Mouse (Mus musculus) MEL (cell line): ENCODE measurements around the gene Gmppb. TPM values are rescaled to one million over a fixed set of nuclear protein-coding genes. Genes with fewer than 3 reads are reported as not detected.

Source experiments
- DNase-seq: peaks from one replicate; pipeline ENCODE4 v3.0.0; 2011; ENCODE audit warnings: low read depth, low spot score
- H3K27ac ChIP-seq: 2 replicates; pipeline ENCODE4 v1.5.1; 2012; ENCODE audit warnings: low read depth, mild to moderate bottlenecking, control low read depth, low read length, moderate library complexity; ENCODE audit not compliant: control insufficient read depth
- H3K27me3 ChIP-seq, 2 experiments: fragments of 150-350 bp in 1 of 2; sonication (generic) in 1 of 2; 2 replicates each; pipeline ENCODE4 v1.6.1; 2012; ENCODE audit warnings: low read length in 2 of 2, mild to moderate bottlenecking in 2 of 2, improper control_type of control experiment in 1 of 2, moderate library complexity in 1 of 2; ENCODE audit not compliant: insufficient read depth in 2 of 2, control insufficient read depth in 1 of 2
- H3K36me3 ChIP-seq, 2 experiments: 2 replicates each; pipeline ENCODE4 v1.6.1; 2012 to 2014; ENCODE audit warnings: low read length in 2 of 2, improper control_type of control experiment in 1 of 2, inconsistent platforms in 1 of 2, mild to moderate bottlenecking in 1 of 2; ENCODE audit not compliant: insufficient read depth in 2 of 2, control insufficient read depth in 1 of 2
- H3K4me1 ChIP-seq, 2 experiments: fragments of 150-350 bp in 1 of 2; sonication (generic) in 1 of 2; 2 replicates each; pipeline ENCODE4 v1.6.1; 2012; ENCODE audit warnings: low read length in 2 of 2, improper control_type of control experiment in 1 of 2, mild to moderate bottlenecking in 1 of 2; ENCODE audit not compliant: insufficient read depth in 2 of 2, control insufficient read depth in 1 of 2
- H3K4me3 ChIP-seq, 2 experiments: fragments of 150-350 bp in 1 of 2; sonication (generic) in 1 of 2; 2 replicates each; pipeline ENCODE4 v1.5.1; 2012; ENCODE audit warnings: low read depth in 2 of 2, low read length in 2 of 2, mild to moderate bottlenecking in 2 of 2, moderate library complexity in 2 of 2, control low read depth in 1 of 2, improper control_type of control experiment in 1 of 2; ENCODE audit not compliant: control insufficient read depth in 1 of 2, insufficient read depth in 1 of 2
- H3K79me2 ChIP-seq: 2 replicates; pipeline ENCODE4 v1.6.1; 2012; ENCODE audit warnings: mild to moderate bottlenecking, low read length, moderate library complexity; ENCODE audit not compliant: control insufficient read depth, poor library complexity, insufficient read depth
- H3K9ac ChIP-seq: 2 replicates; pipeline ENCODE4 v1.6.1; 2012; ENCODE audit warnings: low read depth, mild to moderate bottlenecking, control low read depth, low read length, moderate library complexity; ENCODE audit not compliant: control insufficient read depth, poor library complexity, severe bottlenecking
- H3K9me3 ChIP-seq: fragments of 150-350 bp; sonication (generic); replicated peaks from 2 replicates; pipeline ENCODE4 v1.6.1; 2012; ENCODE audit warnings: mild to moderate bottlenecking, low read length, improper control_type of control experiment, moderate library complexity; ENCODE audit not compliant: insufficient read depth
- BHLHE40 ChIP-seq: IDR thresholded peaks from 2 replicates; pipeline ENCODE4 v1.6.1; 2012; ENCODE audit warnings: low read depth, mild to moderate bottlenecking, inconsistent platforms, low read length, improper control_type of control experiment, borderline replicate concordance
- CHD1 ChIP-seq: IDR thresholded peaks from 2 replicates; pipeline ENCODE4 v1.6.1; 2012; ENCODE audit warnings: low read depth, mild to moderate bottlenecking, inconsistent platforms, low read length, improper control_type of control experiment
- CHD2 ChIP-seq: IDR thresholded peaks from 2 replicates; pipeline ENCODE4 v1.6.1; 2011; ENCODE audit warnings: low read length, improper control_type of control experiment
- CTCF ChIP-seq, 3 experiments: IDR thresholded peaks in 2 of 3; conservative IDR thresholded peaks in 1 of 3; 2 replicates each; pipeline ENCODE4 v1.5.1; 2011 to 2012; ENCODE audit warnings: low read length in 3 of 3, low read depth in 2 of 3, mild to moderate bottlenecking in 2 of 3, improper control_type of control experiment in 1 of 3, inconsistent platforms in 1 of 3, mixed read lengths in 1 of 3, moderate library complexity in 1 of 3; ENCODE audit not compliant: control insufficient read depth in 1 of 3, insufficient read depth in 1 of 3, poor library complexity in 1 of 3, severe bottlenecking in 1 of 3
- E2F4 ChIP-seq: IDR thresholded peaks from 2 replicates; pipeline ENCODE4 v1.6.1; 2011; ENCODE audit warnings: low read depth, low read length, improper control_type of control experiment, borderline replicate concordance
- EP300 ChIP-seq, 2 experiments: IDR thresholded peaks; 2 replicates each; pipeline ENCODE4 v1.6.1; 2011; ENCODE audit warnings: improper control_type of control experiment in 2 of 2, low read length in 2 of 2, low read depth in 1 of 2, mild to moderate bottlenecking in 1 of 2
- ETS1 ChIP-seq: IDR thresholded peaks from 2 replicates; pipeline ENCODE4 v1.6.1; 2012; ENCODE audit warnings: low read depth, mild to moderate bottlenecking, inconsistent platforms, low read length, improper control_type of control experiment, moderate library complexity
- GABPA ChIP-seq: IDR thresholded peaks from 2 replicates; pipeline ENCODE4 v1.6.1; 2012; ENCODE audit warnings: low read depth, mild to moderate bottlenecking, inconsistent platforms, low read length, improper control_type of control experiment, moderate library complexity
- GATA1 ChIP-seq: IDR thresholded peaks from 2 replicates; pipeline ENCODE4 v1.6.1; 2011; ENCODE audit warnings: low read depth, low read length, improper control_type of control experiment
- HCFC1 ChIP-seq: IDR thresholded peaks from 2 replicates; pipeline ENCODE4 v1.6.1; 2012; ENCODE audit warnings: low read depth, mild to moderate bottlenecking, inconsistent platforms, low read length, improper control_type of control experiment, moderate library complexity
- JUND ChIP-seq: IDR thresholded peaks from 2 replicates; pipeline ENCODE4 v1.6.1; 2011; ENCODE audit warnings: low read depth, mild to moderate bottlenecking, improper control_type of control experiment, low read length
- MAFK ChIP-seq: IDR thresholded peaks from 2 replicates; pipeline ENCODE4 v1.6.1; 2011; ENCODE audit warnings: low read depth, mild to moderate bottlenecking, low read length, improper control_type of control experiment, borderline replicate concordance
- MAZ ChIP-seq: IDR thresholded peaks from 2 replicates; pipeline ENCODE4 v1.6.1; 2012; ENCODE audit warnings: low read depth, mild to moderate bottlenecking, inconsistent platforms, low read length, improper control_type of control experiment
- MEF2A ChIP-seq: IDR thresholded peaks from 2 replicates; pipeline ENCODE4 v1.6.1; 2014; ENCODE audit warnings: low read depth, mild to moderate bottlenecking, inconsistent platforms, low read length, improper control_type of control experiment; ENCODE audit not compliant: poor library complexity, insufficient replicate concordance, severe bottlenecking; ENCODE audit errors: extremely low read depth
- MXI1 ChIP-seq: IDR thresholded peaks from 2 replicates; pipeline ENCODE4 v1.6.1; 2011; ENCODE audit warnings: mild to moderate bottlenecking, low read depth, low read length, improper control_type of control experiment
- MYB ChIP-seq: IDR thresholded peaks from 2 replicates; pipeline ENCODE4 v1.6.1; 2011; ENCODE audit warnings: mild to moderate bottlenecking, low read depth, low read length, improper control_type of control experiment
- MYC ChIP-seq: IDR thresholded peaks from 2 replicates; pipeline ENCODE4 v1.6.1; 2011; ENCODE audit warnings: low read depth, mild to moderate bottlenecking, low read length, improper control_type of control experiment, moderate library complexity
- NRF1 ChIP-seq: IDR thresholded peaks from 2 replicates; pipeline ENCODE4 v1.6.1; 2014; ENCODE audit warnings: low read depth, mild to moderate bottlenecking, inconsistent platforms, low read length, improper control_type of control experiment, moderate library complexity; ENCODE audit not compliant: poor library complexity, insufficient read depth, severe bottlenecking
- POLR2A ChIP-seq, 2 experiments: IDR thresholded peaks; 2 replicates each; pipeline ENCODE4 v1.6.1; 2011 to 2012; ENCODE audit warnings: low read length in 2 of 2, mild to moderate bottlenecking in 2 of 2, control low read depth in 1 of 2, improper control_type of control experiment in 1 of 2, low read depth in 1 of 2, moderate library complexity in 1 of 2; ENCODE audit not compliant: control insufficient read depth in 1 of 2, insufficient read depth in 1 of 2, poor library complexity in 1 of 2
- POLR2AphosphoS5 ChIP-seq: IDR thresholded peaks from 2 replicates; pipeline ENCODE4 v1.6.1; 2012; ENCODE audit warnings: low read depth, borderline replicate concordance, mild to moderate bottlenecking, inconsistent platforms, low read length, moderate library complexity, mixed read lengths
- RAD21 ChIP-seq: IDR thresholded peaks from 2 replicates; pipeline ENCODE4 v1.6.1; 2011; ENCODE audit warnings: mild to moderate bottlenecking, low read depth, low read length, improper control_type of control experiment
- RCOR1 ChIP-seq: IDR thresholded peaks from 2 replicates; pipeline ENCODE4 v1.6.1; 2012; ENCODE audit warnings: low read depth, mild to moderate bottlenecking, inconsistent platforms, low read length, improper control_type of control experiment
- SIN3A ChIP-seq: IDR thresholded peaks from 2 replicates; pipeline ENCODE4 v1.6.1; 2012; ENCODE audit warnings: low read length, improper control_type of control experiment, inconsistent platforms
- SMC3 ChIP-seq: IDR thresholded peaks from 2 replicates; pipeline ENCODE4 v1.6.1; 2011; ENCODE audit warnings: low read depth, low read length, improper control_type of control experiment
- TAL1 ChIP-seq: IDR thresholded peaks from 2 replicates; pipeline ENCODE4 v1.6.1; 2012; ENCODE audit warnings: mild to moderate bottlenecking, inconsistent platforms, low read length, moderate library complexity, mixed read lengths
- UBTF ChIP-seq: IDR thresholded peaks from 2 replicates; pipeline ENCODE4 v1.6.1; 2012; ENCODE audit warnings: low read depth, mild to moderate bottlenecking, inconsistent platforms, low read length, improper control_type of control experiment, moderate library complexity, borderline replicate concordance; ENCODE audit not compliant: insufficient read depth
- USF1 ChIP-seq: IDR thresholded peaks from 2 replicates; pipeline ENCODE4 v1.6.1; 2014; ENCODE audit warnings: low read depth, mild to moderate bottlenecking, inconsistent platforms, low read length, improper control_type of control experiment, moderate library complexity
- USF2 ChIP-seq, 2 experiments: IDR thresholded peaks; 2 replicates each; pipeline ENCODE4 v1.6.1; 2011 to 2012; ENCODE audit warnings: improper control_type of control experiment in 2 of 2, low read length in 2 of 2, borderline replicate concordance in 1 of 2, inconsistent platforms in 1 of 2, low read depth in 1 of 2, mild to moderate bottlenecking in 1 of 2; ENCODE audit not compliant: insufficient read depth in 1 of 2
- ZC3H11A ChIP-seq: IDR thresholded peaks from 2 replicates; pipeline ENCODE4 v1.6.1; 2012; ENCODE audit warnings: low read depth, mild to moderate bottlenecking, inconsistent platforms, low read length, improper control_type of control experiment
- ZKSCAN1 ChIP-seq: IDR thresholded peaks from 2 replicates; pipeline ENCODE4 v1.6.1; 2012; ENCODE audit warnings: low read depth, mild to moderate bottlenecking, inconsistent platforms, low read length, improper control_type of control experiment, moderate library complexity
- ZMIZ1 ChIP-seq: IDR thresholded peaks from 2 replicates; pipeline ENCODE4 v1.6.1; 2012; ENCODE audit warnings: low read depth, mild to moderate bottlenecking, inconsistent platforms, low read length, improper control_type of control experiment, moderate library complexity
- polyA plus RNA-seq, 2 experiments: library from polyadenylated mRNA; stranded (reverse) in 1 of 2; unstranded in 1 of 2; fragments of >175 nt in 1 of 2; fragments of >200 nt in 1 of 2; gene quantifications; 2 replicates each; pipeline versions ENCODE4 v1.2.1 to v1.2.4; 2012; ENCODE audit warnings: low replicate concordance in 2 of 2, low read depth in 1 of 2; ENCODE audit not compliant: insufficient read length in 2 of 2, insufficient read depth in 1 of 2, missing spikeins in 1 of 2
- total RNA-seq: library from RNA; depleted of rRNA; stranded (reverse); fragments of 300-350 nt; gene quantifications from 2 replicates; pipeline ENCODE4 v1.2.3, GENCODE M21; 2012

Gmppb gene
- total and polyA plus RNA-seq, 3 experiments = 26.2 to 38.1 TPM; not detected in 1

DNA sequence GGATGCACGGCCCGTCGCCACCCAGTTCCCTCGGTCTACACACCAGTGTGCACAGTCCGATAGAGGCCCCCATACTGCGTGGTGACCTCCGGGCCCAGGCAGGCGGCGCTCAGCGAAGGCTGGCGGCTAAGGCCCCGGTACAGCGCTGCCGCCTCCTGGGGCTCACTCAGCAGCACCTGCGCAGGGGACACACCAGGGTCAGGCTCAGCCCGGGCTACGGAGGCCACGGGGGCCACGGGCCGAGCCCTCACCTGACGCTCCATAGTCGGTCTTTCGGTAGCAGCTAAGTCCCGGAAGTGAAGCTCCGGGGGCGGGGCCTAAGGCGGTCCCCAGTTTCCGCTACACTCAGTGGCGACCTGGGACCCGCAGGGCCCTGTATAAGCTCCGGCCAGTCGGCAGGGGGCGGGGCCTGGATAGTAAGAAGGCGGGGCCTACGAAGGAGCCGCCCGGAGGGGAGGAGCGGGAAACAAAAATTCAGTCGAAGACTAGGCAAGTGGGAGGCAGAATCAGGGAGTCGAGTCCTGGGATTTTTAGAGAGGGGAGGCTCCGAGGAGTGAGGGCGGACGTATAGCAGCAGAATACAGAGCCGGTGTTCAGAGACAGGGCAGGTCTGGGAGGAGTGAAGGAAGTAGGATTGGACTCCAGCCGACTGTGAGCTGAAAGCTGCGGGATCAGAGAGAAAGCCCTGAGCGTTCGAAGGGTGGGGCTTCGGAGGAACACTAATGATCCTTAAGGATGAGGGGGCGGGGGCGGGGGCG lies 45.3 kb downstream of the Gmppb start, which contains the start of gene Apeh (continued):
- TF ChIP-seq POLR2A (IDR thresholded peaks at IDR 0.05; ENCODE audit: control insufficient read depth in 1 of 2, insufficient read depth in 1 of 2, low read depth in 1 of 2, low read length in 2 of 2, poor library complexity in 1 of 2) = peak; percentile 43 to 86; a peak in 3 of 4 replicates
- TF ChIP-seq ZC3H11A = no peak
- TF ChIP-seq RCOR1 = no peak
- TF ChIP-seq GABPA = no peak
- no peak for TF ChIP-seq CHD1
- TF ChIP-seq ETS1 = no peak
- TF ChIP-seq ZMIZ1 = peak; percentile 69
- 0 out of 2 replicates have a peak, but pooled peaks have one; percentile 51 for TF ChIP-seq MAZ
- TF ChIP-seq GATA1 = no peak
- TF ChIP-seq MYC = no peak
- TF ChIP-seq BHLHE40 = no peak
- TF ChIP-seq CHD2 = no peak
- no peak for TF ChIP-seq JUND
- TF ChIP-seq RAD21 = no peak
- TF ChIP-seq TAL1 = no peak
- TF ChIP-seq ZKSCAN1 = no peak
- TF ChIP-seq HCFC1 = peak; percentile 77; the same call in 1 of the 2 replicates
- no peak for TF ChIP-seq USF1
- no peak for TF ChIP-seq SMC3
- no peak for TF ChIP-seq MYB
- peak; percentile 78 for TF ChIP-seq SIN3A
- TF ChIP-seq POLR2AphosphoS5 = no peak
- peak; percentile 69 for TF ChIP-seq MXI1

DNA sequence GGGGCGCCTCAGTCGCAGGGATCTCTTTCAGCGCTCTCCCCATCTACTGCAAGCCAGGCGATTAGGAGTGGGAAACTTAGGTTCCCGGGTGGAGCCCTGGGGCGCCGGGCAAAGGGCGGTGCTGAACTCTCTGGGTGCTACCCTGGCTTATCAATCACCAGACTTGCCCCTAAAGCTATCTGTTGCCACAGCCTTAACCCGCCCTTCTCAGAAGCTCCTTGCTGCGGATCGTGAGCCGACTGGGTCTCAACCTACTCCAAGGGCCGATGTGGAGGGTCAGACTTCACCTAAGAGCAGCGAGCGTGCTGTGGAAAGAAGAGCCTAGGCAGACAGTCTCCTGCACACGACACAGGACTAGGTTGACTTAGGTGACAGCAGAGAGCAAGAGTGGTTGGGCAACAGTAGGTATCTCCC lies 46.0 kb downstream of the Gmppb start:
- H3K36me3 ChIP-seq = no peaks in the 10 kb centered on the region; a peak in 1 of 4 replicates
- no peaks in the 10 kb centered on the region for H3K9me3 ChIP-seq
- H3K4me3 ChIP-seq = peak overlapping the region; percentile 66 to 77
- peak overlapping the region; percentile 85 for H3K27ac ChIP-seq
- H3K79me2 ChIP-seq = peaks cover 10% of the 10 kb centered on the region
- peaks cover 3 to 10% of the 10 kb centered on the region in 2 experiments; a peak in 3 of 4 replicates for H3K4me1 ChIP-seq
- peak overlapping the region; percentile 69 for H3K9ac ChIP-seq
- no peaks in the 10 kb centered on the region for H3K27me3 ChIP-seq
- peak; percentile 86 for DNase-seq
- TF ChIP-seq ZKSCAN1 (no peak), E2F4 (no peak), USF1 (no peak), RCOR1 (no peak), MEF2A (no peak), UBTF (no peak), MAZ (peak; percentile 22; the same call in 1 of the 2 replicates), TAL1 (peak; percentile 91), NRF1 (no peak), POLR2AphosphoS5 (no peak), CTCF (IDR thresholded peaks at IDR 0.05 in 2 of 3, conservative IDR thresholded peaks at IDR 0.05 in 1 of 3; ENCODE audit: control insufficient read depth in 1 of 3, insufficient read depth in 1 of 3, low read depth in 2 of 3, low read length in 3 of 3, poor library complexity in 1 of 3, severe bottlenecking in 1 of 3) (no peak), SIN3A (peak; percentile 50; the same call in 1 of the 2 replicates), ZC3H11A (no peak), HCFC1 (no peak), BHLHE40 (no peak), MYC (no peak), MAFK (no peak), USF2 (IDR thresholded peaks at IDR 0.05; ENCODE audit: borderline replicate concordance in 1 of 2, insufficient read depth in 1 of 2, low read depth in 1 of 2, low read length in 2 of 2) (no peak), EP300 (IDR thresholded peaks at IDR 0.05; ENCODE audit: low read depth in 1 of 2, low read length in 2 of 2) (peak; percentile 58 to 85)
